Mouse (Mus musculus) liver, adult 2 months (tissue): Measurements from ENCODE around the gene Enpp1.

Experiments
- CTCF ChIP-seq: fragments of 200-500 bp; IDR thresholded peaks from 2 replicates; pipeline ENCODE4 v1.5.1; 2011; ENCODE audit warnings: low read depth, low read length, control low read depth
- POLR2A ChIP-seq: fragments of 200-500 bp; IDR thresholded peaks from 2 replicates; pipeline ENCODE4 v1.6.1; 2011; ENCODE audit warnings: low read length, control low read depth; ENCODE audit not compliant: insufficient read depth; ENCODE audit errors: extremely low read depth

- no peak for TF ChIP-seq CTCF
- TF ChIP-seq POLR2A: no peak
These were observed 76.1 kb downstream of the Enpp1 start for GRCm38 (mm10) chr10:24635884-24636283.
